Mouse (Mus musculus): Measurements from ENCODE around the gene Psg17. TPM values are rescaled to one million over a fixed set of nuclear protein-coding genes. Genes with fewer than 3 reads are reported as not detected.
A peak's percentile ranks its signal among the peaks of the same experiment; 100 is the strongest.

Psg17 gene
- total and polyA plus RNA-seq, 3 experiments, result not detected

DNA sequence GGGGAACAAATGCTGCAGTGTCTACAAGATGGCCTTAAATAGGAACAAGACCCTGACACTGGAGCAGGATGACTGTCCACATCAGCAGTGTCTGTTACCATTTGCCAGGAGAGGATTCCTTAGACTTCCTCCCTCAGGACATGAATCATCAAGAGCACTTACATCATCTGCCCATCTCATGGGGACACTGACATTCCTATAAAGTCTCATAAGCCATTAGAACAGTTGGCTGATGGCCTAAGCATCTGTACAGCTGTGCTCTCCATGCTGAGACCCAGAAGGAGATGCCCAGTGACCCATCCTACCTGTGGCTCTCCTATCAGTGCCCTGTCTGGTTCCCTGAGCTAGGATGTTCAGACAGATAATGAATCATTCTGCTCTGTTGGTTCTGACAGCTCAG is 17.9 kb downstream of the Psg17 start (continued):
- no peak for TF ChIP-seq BHLHE40 (IDR thresholded peaks at IDR 0.05; ENCODE audit: borderline replicate concordance, low read depth, low read length)
- no peak for TF ChIP-seq ZNF384 (IDR thresholded peaks at IDR 0.05; ENCODE audit: low read depth, low read length)
- no peak for TF ChIP-seq MAFK (IDR thresholded peaks at IDR 0.05; ENCODE audit: borderline replicate concordance, low read depth, low read length)
- TF ChIP-seq USF1 (IDR thresholded peaks at IDR 0.05; ENCODE audit: low read depth, low read length), result no peak

DNA sequence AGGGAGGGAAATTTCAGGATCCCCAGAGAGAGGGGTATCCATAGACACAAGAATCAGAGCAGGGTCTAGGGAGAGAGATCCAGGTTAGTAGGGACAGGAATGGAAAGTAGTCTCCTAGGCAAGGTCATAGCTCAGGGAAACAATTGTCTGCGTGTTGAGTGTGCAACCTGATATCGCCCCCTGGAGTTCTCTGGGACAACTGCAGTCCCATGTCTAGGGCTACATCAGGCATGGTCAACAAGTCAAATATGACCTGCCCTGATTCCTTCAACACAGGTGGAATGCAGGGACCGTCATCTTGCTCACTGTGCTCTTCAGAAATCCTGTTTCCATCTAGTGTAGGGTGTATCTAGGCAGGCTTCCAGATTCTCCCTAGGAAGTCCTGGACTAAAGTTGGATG is 22.3 kb downstream of the Psg17 start:
- H3K27ac ChIP-seq (ENCODE audit: control insufficient read depth, low read depth, low read length), result no peak overlapping the region
- TF ChIP-seq SIN3A (IDR thresholded peaks at IDR 0.05; ENCODE audit: low read length) (no peak), TCF12 (IDR thresholded peaks at IDR 0.05; ENCODE audit: low read depth, low read length) (no peak), ELF1 (IDR thresholded peaks at IDR 0.05; ENCODE audit: low read depth, low read length) (no peak), ZKSCAN1 (IDR thresholded peaks at IDR 0.05; ENCODE audit: low read depth, low read length) (no peak), USF2 (IDR thresholded peaks at IDR 0.05; ENCODE audit: borderline replicate concordance in 1 of 2, insufficient read depth in 1 of 2, low read depth in 1 of 2, low read length in 2 of 2) (no peak), ETS1 (IDR thresholded peaks at IDR 0.05; ENCODE audit: low read depth, low read length) (no peak), POLR2AphosphoS5 (IDR thresholded peaks at IDR 0.05; ENCODE audit: borderline replicate concordance, low read depth, low read length) (no peak), ZC3H11A (IDR thresholded peaks at IDR 0.05; ENCODE audit: low read depth, low read length) (no peak), POLR2A (IDR thresholded peaks at IDR 0.05; ENCODE audit: control insufficient read depth in 1 of 2, insufficient read depth in 1 of 2, low read depth in 1 of 2, low read length in 2 of 2, poor library complexity in 1 of 2) (no peak), EP300 (IDR thresholded peaks at IDR 0.05; ENCODE audit: low read depth in 1 of 2, low read length in 2 of 2) (no peak), UBTF (IDR thresholded peaks at IDR 0.05; ENCODE audit: borderline replicate concordance, insufficient read depth, low read depth, low read length) (no peak), USF1 (IDR thresholded peaks at IDR 0.05; ENCODE audit: low read depth, low read length) (no peak), SMC3 (IDR thresholded peaks at IDR 0.05; ENCODE audit: low read depth, low read length) (peak; percentile 29; the same call in 1 of the 2 replicates), KAT2A (conservative IDR thresholded peaks at IDR 0.05; ENCODE audit: low read depth, low read length) (no peak), MAX (IDR thresholded peaks at IDR 0.05; ENCODE audit: low read length) (no peak), MEF2A (IDR thresholded peaks at IDR 0.05; ENCODE audit: extremely low read depth, insufficient replicate concordance, low read depth, low read length, poor library complexity, severe bottlenecking) (no peak), CTCF (IDR thresholded peaks at IDR 0.05 in 2 of 3, conservative IDR thresholded peaks at IDR 0.05 in 1 of 3; ENCODE audit: control insufficient read depth in 1 of 3, insufficient read depth in 1 of 3, low read depth in 2 of 3, low read length in 3 of 3, poor library complexity in 1 of 3, severe bottlenecking in 1 of 3) (peak; percentile 43 to 53 (median 46)), TBP (IDR thresholded peaks at IDR 0.05; ENCODE audit: low read depth, low read length) (no peak), CHD1 (IDR thresholded peaks at IDR 0.05; ENCODE audit: low read depth, low read length) (no peak), NELFE (IDR thresholded peaks at IDR 0.05; ENCODE audit: low read depth, low read length) (no peak), MYB (IDR thresholded peaks at IDR 0.05; ENCODE audit: low read depth, low read length) (no peak), RAD21 (IDR thresholded peaks at IDR 0.05; ENCODE audit: low read depth, low read length) (peak; percentile 28), E2F4 (IDR thresholded peaks at IDR 0.05; ENCODE audit: borderline replicate concordance, low read depth, low read length) (no peak), MYC (IDR thresholded peaks at IDR 0.05; ENCODE audit: low read depth, low read length) (no peak), TAL1 (IDR thresholded peaks at IDR 0.05; ENCODE audit: low read length) (no peak), JUND (IDR thresholded peaks at IDR 0.05; ENCODE audit: low read depth, low read length) (no peak)
- DNase-seq (ENCODE audit: low read depth, low spot score), result peak; percentile 29
- no peaks in the 10 kb centered on the region for H3K36me3 ChIP-seq (ENCODE audit: control insufficient read depth in 1 of 2, insufficient read depth in 2 of 2, low read length in 2 of 2)
- no peaks in the 10 kb centered on the region for H3K27me3 ChIP-seq (ENCODE audit: control insufficient read depth in 1 of 2, insufficient read depth in 2 of 2, low read length in 2 of 2)
- H3K9ac ChIP-seq (ENCODE audit: control insufficient read depth, low read depth, low read length, poor library complexity, severe bottlenecking), result no peak overlapping the region
- H3K4me3 ChIP-seq (ENCODE audit: control insufficient read depth in 1 of 2, insufficient read depth in 1 of 2, low read depth in 2 of 2, low read length in 2 of 2), result no peak overlapping the region
- peaks cover 0 to 4% of the 10 kb centered on the region in 2 experiments for H3K4me1 ChIP-seq (ENCODE audit: control insufficient read depth in 1 of 2, insufficient read depth in 2 of 2, low read length in 2 of 2)
- H3K79me2 ChIP-seq (ENCODE audit: control insufficient read depth, insufficient read depth, low read length, poor library complexity), result no peaks in the 10 kb centered on the region
- H3K9me3 ChIP-seq (replicated peaks; ENCODE audit: insufficient read depth, low read length), result no peaks in the 10 kb centered on the region

All from MEL (cell line).